Mouse (Mus musculus) ES-Bruce4 (cell line): ENCODE measurements around the gene Msmb. TPM values are rescaled to one million over a fixed set of nuclear protein-coding genes. Genes with fewer than 3 reads are reported as not detected.

Experiments
- H3K27ac ChIP-seq: 2 replicates; pipeline ENCODE4 v1.5.1; 2012; ENCODE audit warnings: low read length, inconsistent platforms; ENCODE audit not compliant: insufficient read depth
- H3K27me3 ChIP-seq: 2 replicates; pipeline ENCODE4 v1.6.1; 2012; ENCODE audit warnings: mild to moderate bottlenecking, low read length, inconsistent platforms; ENCODE audit not compliant: control insufficient read depth, poor library complexity, insufficient read depth, severe bottlenecking
- H3K36me3 ChIP-seq: 2 replicates; pipeline ENCODE4 v1.6.1; 2012; ENCODE audit warnings: inconsistent platforms, mild to moderate bottlenecking, low read length, moderate library complexity; ENCODE audit not compliant: control insufficient read depth, poor library complexity, insufficient read depth, severe bottlenecking
- H3K4me1 ChIP-seq: one replicate; pipeline ENCODE4 v1.8.1; 2011; ENCODE audit warnings: low read length; ENCODE audit not compliant: control insufficient read depth, insufficient read depth
- H3K4me3 ChIP-seq: 2 replicates; pipeline ENCODE4 v1.5.1; 2011; ENCODE audit warnings: low read depth, mild to moderate bottlenecking, low read length
- H3K9ac ChIP-seq: 2 replicates; pipeline ENCODE4 v1.6.1; 2012; ENCODE audit warnings: low read depth, mild to moderate bottlenecking, inconsistent platforms; ENCODE audit not compliant: poor library complexity, severe bottlenecking
- H3K9me3 ChIP-seq: replicated peaks from 2 replicates; pipeline ENCODE4 v1.6.1; 2012; ENCODE audit warnings: mild to moderate bottlenecking, low read length, inconsistent platforms; ENCODE audit not compliant: control insufficient read depth, poor library complexity, insufficient read depth, severe bottlenecking
- CTCF ChIP-seq: IDR thresholded peaks from one replicate; pipeline ENCODE4 v1.8.1; 2011; ENCODE audit warnings: low read depth, low read length
- EP300 ChIP-seq: IDR thresholded peaks from 2 replicates; pipeline ENCODE4 v1.6.1; 2011; ENCODE audit warnings: low read depth, low read length; ENCODE audit not compliant: insufficient read depth
- POLR2A ChIP-seq: IDR thresholded peaks from one replicate; pipeline ENCODE4 v1.8.1; 2011; ENCODE audit warnings: low read length; ENCODE audit not compliant: insufficient read depth
- polyA plus RNA-seq: library from polyadenylated mRNA; stranded (reverse); fragments of >200 nt; gene quantifications from 2 replicates; pipeline ENCODE4 v1.2.4, GENCODE M21; 2011; ENCODE audit warnings: low read depth; ENCODE audit not compliant: missing spikeins, insufficient read depth, insufficient read length

The Msmb gene
- polyA plus RNA-seq, 1 experiment = not detected

GRCm38 (mm10) chr14:32152243-32152965 lies 10.6 kb downstream of the Msmb start:
- no peak overlapping the region for H3K9ac ChIP-seq
- peaks cover 2% of the 10 kb centered on the region for H3K4me1 ChIP-seq
- no peak overlapping the region for H3K27ac ChIP-seq
- H3K36me3 ChIP-seq = no peaks in the 10 kb centered on the region
- no peaks in the 10 kb centered on the region for H3K9me3 ChIP-seq
- TF ChIP-seq EP300 = no peak
- no peak for TF ChIP-seq POLR2A
- no peak for TF ChIP-seq CTCF
- H3K27me3 ChIP-seq = no peaks in the 10 kb centered on the region
- H3K4me3 ChIP-seq = no peak overlapping the region

GRCm38 (mm10) chr14:32153156-32153555 lies 11.3 kb downstream of the Msmb start:
- no peaks in the 10 kb centered on the region for H3K36me3 ChIP-seq
- no peak overlapping the region for H3K4me3 ChIP-seq
- no peak for TF ChIP-seq POLR2A
- no peak for TF ChIP-seq EP300
- no peak for TF ChIP-seq CTCF
- H3K27ac ChIP-seq = no peak overlapping the region
- no peaks in the 10 kb centered on the region for H3K27me3 ChIP-seq
- no peaks in the 10 kb centered on the region for H3K9me3 ChIP-seq
- peaks cover 2% of the 10 kb centered on the region for H3K4me1 ChIP-seq
- no peak overlapping the region for H3K9ac ChIP-seq

GRCm38 (mm10) chr14:32154758-32155157 lies 12.9 kb downstream of the Msmb start:
- peak overlapping the region; percentile 45; the same call in 1 of the 2 replicates for H3K4me3 ChIP-seq
- TF ChIP-seq CTCF (no peak), POLR2A (no peak), EP300 (no peak)

GRCm38 (mm10) chr14:32159150-32159670 lies 17.4 kb downstream of the Msmb start:
- Histone ChIP-seq H3K36me3 (no peaks in the 10 kb centered on the region), H3K27ac (peak overlapping the region; percentile 78), H3K9me3 (no peaks in the 10 kb centered on the region), H3K4me1 (no peaks in the 10 kb centered on the region), H3K9ac (peak overlapping the region; percentile 58), H3K4me3 (peak overlapping the region; percentile 98), H3K27me3 (no peaks in the 10 kb centered on the region)
- TF ChIP-seq EP300 (no peak), POLR2A (peak; percentile 69), CTCF (no peak)

More at GRCm38 (mm10) chr14:32154758-32155157, 12.9 kb downstream of the Msmb start:
- Histone ChIP-seq H3K9ac (peak overlapping the region; percentile 54; the same call in 1 of the 2 replicates), H3K36me3 (no peaks in the 10 kb centered on the region), H3K4me1 (peaks cover 2% of the 10 kb centered on the region), H3K27me3 (no peaks in the 10 kb centered on the region), H3K27ac (no peak overlapping the region), H3K9me3 (no peaks in the 10 kb centered on the region)

GRCm38 (mm10) chr14:32159690-32160246 lies 17.9 kb downstream of the Msmb start, which contains the start of gene Ncoa4:
TSS of gene Ncoa4 (plus strand) at chr14:32159865.
- H3K27ac ChIP-seq = peak within 1 kb of the TSS; percentile 78
- no peaks in the 10 kb centered on the region for H3K36me3 ChIP-seq
- peak within 1 kb of the TSS; percentile 98 for H3K4me3 ChIP-seq

GRCm38 (mm10) chr14:32160563-32160962 lies 18.7 kb downstream of the Msmb start:
- H3K27ac ChIP-seq = no peak overlapping the region
- no peaks in the 10 kb centered on the region for H3K4me1 ChIP-seq
- peak overlapping the region; percentile 64 for H3K9ac ChIP-seq
- no peaks in the 10 kb centered on the region for H3K27me3 ChIP-seq
- H3K36me3 ChIP-seq = no peaks in the 10 kb centered on the region
- H3K9me3 ChIP-seq = no peaks in the 10 kb centered on the region
- H3K4me3 ChIP-seq = peak overlapping the region; percentile 98
- no peak for TF ChIP-seq CTCF
- no peak for TF ChIP-seq EP300
- TF ChIP-seq POLR2A = no peak

More at GRCm38 (mm10) chr14:32159690-32160246, 17.9 kb downstream of the Msmb start, which contains the start of gene Ncoa4:
- TF ChIP-seq POLR2A (peak; percentile 62), CTCF (no peak)
- no peaks in the 10 kb centered on the region for H3K27me3 ChIP-seq
- H3K4me1 ChIP-seq = no peaks in the 10 kb centered on the region
- H3K9me3 ChIP-seq = no peaks in the 10 kb centered on the region
- peak within 1 kb of the TSS; percentile 64 for H3K9ac ChIP-seq
